Mouse (Mus musculus): ENCODE results near the gene Morc2a.

DNA sequence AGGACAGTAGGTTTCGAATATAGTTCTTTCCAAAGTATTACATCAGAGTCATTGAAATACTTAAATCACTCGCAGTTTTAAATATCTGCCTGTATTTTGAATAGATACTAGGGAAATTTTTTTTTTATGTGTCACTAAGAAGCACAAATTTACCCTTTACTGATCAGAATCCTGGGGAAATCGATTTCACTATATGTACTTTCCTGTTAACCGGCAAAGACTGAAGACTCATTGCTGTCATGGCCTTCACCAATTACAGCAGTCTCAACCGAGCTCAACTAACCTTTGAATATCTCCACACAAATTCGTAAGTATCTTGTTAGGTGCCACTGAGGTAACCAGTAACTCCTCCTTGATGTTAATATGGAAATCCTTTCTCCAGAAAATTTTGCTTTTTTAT lies 1.1 kb downstream of the Morc2a start:
- TF ChIP-seq TAL1 (IDR thresholded peaks at IDR 0.05; ENCODE audit: low read length) (no peak), GATA1 (IDR thresholded peaks at IDR 0.05; ENCODE audit: low read length) (no peak)

All from erythroblast, embryonic 14.5 days (primary cell).